Mouse (Mus musculus): ENCODE measurements around the gene Trim8. TPM values are rescaled to one million over a fixed set of nuclear protein-coding genes. Genes with fewer than 3 reads are reported as not detected.

The Trim8 gene
- total RNA-seq, 2 experiments from 2014 or later: 105 TPM

DNA sequence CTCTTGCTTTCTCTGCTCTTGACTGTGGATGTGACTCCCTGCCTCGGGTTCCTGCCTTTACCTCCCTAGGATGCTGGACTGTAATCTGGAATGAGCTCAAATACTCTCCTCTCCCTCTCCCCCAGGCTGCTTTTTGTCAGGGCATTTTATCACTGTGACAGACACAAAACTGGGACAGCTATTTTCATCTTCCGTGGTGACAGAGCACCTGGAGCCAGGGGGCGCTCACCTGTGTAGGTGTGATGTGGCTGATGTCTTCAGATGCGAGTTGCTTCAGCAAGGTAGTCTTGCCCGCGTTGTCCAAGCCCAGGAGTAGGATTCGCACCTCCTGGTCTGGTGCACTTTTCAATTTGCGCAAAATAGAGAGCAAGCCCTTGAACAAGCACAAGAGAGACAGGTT lies 56.5 kb downstream of the Trim8 start:
- DNase-seq: no peak

DNA sequence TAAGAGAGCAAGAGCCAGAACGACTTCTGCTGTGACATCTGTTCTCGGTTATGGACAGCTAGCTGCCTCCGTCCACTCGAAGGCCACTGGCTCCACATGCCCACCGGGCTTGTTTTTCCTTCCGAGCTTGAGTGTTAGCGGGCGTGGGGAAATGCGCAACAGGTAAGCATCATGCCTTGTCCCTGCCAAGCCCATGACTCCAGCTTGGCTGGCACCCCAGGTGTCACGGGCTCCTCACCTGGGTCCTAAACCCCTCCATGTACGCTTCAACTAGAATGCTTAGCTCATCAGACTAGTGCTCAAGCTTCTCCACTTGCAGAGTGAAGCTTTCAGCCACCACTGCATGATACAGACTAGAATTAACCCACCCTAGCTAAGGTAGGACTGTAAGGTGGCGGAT lies 57.1 kb downstream of the Trim8 start:
- no peak for DNase-seq

DNA sequence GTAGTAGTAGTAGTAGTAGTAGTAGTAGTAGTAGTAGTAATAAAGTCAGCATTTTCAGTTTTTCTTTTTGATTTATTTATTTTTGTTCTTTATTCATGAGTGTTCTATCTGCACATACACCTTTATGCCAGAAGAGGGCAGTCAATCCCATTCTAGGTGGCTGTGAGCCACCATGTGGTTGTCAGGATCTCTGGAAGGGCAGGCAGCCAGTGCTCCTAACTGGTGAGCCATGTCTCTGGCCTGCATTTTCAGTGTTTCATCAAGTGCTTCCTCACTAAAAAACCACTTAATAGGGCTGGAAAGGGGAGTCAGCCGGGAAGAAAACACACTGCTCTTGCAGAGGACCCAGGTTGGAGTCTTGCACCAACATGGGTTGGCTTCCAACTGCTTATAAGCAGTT lies 60.6 kb downstream of the Trim8 start:
- DNase-seq: peak; percentile 34 to 35

DNA sequence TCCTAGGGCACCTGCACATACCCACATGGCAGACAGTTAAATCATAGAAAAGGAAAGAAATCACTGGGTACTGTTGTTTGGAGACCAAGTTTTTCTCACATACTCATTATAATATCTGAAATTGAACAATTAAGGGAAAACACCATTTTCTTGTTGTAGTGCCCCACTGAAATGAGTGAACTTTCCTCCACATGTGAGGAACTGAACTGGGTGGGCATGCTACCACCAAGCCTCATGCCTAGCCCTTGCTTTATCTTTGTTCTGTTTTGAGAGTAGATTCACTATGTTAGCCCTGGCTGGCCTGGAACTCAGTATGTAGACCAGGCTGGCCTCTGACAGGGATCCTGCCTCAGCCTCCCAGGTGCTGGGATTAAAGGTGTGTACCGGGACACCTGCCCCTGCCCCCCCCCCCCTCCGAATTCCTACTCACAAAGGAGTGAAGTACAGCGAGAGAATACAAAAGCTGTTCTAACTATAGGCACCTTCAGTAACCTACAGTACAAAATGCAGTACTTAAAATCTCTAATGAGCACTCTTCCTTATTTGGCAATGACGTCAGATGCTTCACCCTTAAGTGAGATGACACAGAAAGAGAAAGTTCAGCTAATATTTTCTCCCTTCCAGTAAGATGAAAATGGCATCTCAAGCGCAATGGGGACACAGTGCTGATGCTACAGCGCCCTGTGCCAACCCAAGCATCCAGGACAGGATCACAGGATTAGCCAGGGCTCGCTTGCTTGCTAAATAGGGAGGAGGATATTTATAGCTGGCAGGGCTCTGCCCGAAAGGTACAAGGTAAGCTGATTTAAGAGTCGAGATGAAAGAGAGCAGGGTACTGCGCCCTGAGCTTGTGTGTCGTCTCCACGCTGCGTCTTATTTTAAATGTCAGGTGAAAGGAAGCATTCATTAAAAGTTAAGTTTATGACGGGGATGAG lies 61.3 kb downstream of the Trim8 start:
- DNase-seq: no peak

DNA sequence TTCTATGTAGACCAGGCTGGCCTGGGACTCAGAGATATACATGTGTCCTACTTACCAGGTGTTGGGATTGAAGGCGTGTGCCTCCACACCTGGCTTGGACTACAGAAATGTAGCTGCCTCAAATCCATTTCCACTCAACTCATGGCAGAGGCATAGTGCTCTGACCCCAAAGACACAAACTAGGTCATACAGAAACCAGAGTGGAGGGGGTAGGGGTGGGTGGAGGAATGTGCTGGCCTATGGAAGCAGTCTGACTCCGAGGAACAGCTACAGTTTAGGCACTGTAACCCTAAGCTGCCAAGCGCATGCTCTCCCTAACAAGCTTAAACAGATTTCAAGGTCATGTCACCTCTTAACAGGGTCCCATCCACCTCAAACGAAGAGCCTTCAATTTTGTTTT lies 62.1 kb downstream of the Trim8 start:
- no peak for DNase-seq

DNA sequence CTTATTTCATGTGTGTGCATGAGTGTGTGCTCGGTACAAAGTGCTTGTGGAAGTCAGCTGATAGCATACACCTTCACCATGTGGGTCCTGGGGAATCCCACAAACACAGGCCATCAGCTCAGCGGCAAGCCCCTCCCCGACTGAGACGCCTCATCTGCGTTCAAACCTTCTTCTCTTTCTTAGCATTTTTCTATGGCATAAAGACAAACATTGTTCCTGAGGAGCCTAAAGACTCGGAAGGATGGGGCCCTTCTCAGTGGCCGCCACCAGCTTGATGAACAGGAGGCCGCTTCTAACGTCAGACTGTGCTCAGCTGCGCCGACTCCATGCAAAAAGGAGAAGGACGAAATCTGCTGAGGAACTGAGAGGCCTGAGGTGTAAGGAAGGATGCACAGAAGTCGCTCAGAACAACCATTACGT lies 62.6 kb downstream of the Trim8 start:
- DNase-seq: no peak

Other genes with a start within 250 kb of the Trim8 start
- 1 to 10 TPM; 1.9 to 3.2 TPM for gene Nfkb2, start 197.4 kb upstream of the Trim8 start, total RNA-seq (2021)
- gene Psd, start 174.5 kb upstream of the Trim8 start, total RNA-seq (2021): 100 to 1,000 TPM; 731 to 733 TPM
- gene Fbxl15, start 173.5 kb upstream of the Trim8 start, total RNA-seq (2021): 10 to 100 TPM; 28.3 to 33.6 TPM
- gene Cuedc2, start 163.0 kb upstream of the Trim8 start, total RNA-seq (2021): 100 to 1,000 TPM; 164 to 167 TPM
- 10 to 100 TPM; 28.2 to 30.3 TPM for gene Mfsd13a, start 160.6 kb upstream of the Trim8 start, total RNA-seq (2021)
- gene 2310034G01Rik, start 151.4 kb upstream of the Trim8 start, total RNA-seq (2021): 1 to 10 TPM; 1.1 to 1.2 TPM
- 100 to 1,000 TPM; 180 to 188 TPM for gene Actr1a, start 106.0 kb upstream of the Trim8 start, total RNA-seq (2021)
- 10 to 100 TPM; 18.3 to 22.6 TPM for gene Sufu, start 104.8 kb upstream of the Trim8 start, total RNA-seq (2021)
- gene Arl3, start 71.5 kb downstream of the Trim8 start, total RNA-seq (2021): 100 to 1,000 TPM; 123 to 126 TPM
- 1 to 10 TPM; 4.9 to 8.5 TPM for gene Sfxn2, start 71.7 kb downstream of the Trim8 start, total RNA-seq (2021)
- 10 to 100 TPM; 39.9 to 40.8 TPM for gene Wbp1l, start 97.4 kb downstream of the Trim8 start, total RNA-seq (2021)
- gene Cyp17a1, start 171.5 kb downstream of the Trim8 start, total RNA-seq (2021): not detected
- gene Borcs7, start 188.2 kb downstream of the Trim8 start, total RNA-seq (2021): 10 to 100 TPM; 20.6 to 22.0 TPM
- gene As3mt, start 205.8 kb downstream of the Trim8 start, total RNA-seq (2021): 10 to 100 TPM; 21.3 to 22.4 TPM